Mouse (Mus musculus): ENCODE measurements around the gene Sox1. TPM values are rescaled to one million over a fixed set of nuclear protein-coding genes. Genes with fewer than 3 reads are reported as not detected.
A peak's percentile ranks its signal among the peaks of the same experiment; 100 is the strongest.

The Sox1 gene
- polyA plus RNA-seq, 1 experiment from 2014 or later: 1.6 TPM

DNA sequence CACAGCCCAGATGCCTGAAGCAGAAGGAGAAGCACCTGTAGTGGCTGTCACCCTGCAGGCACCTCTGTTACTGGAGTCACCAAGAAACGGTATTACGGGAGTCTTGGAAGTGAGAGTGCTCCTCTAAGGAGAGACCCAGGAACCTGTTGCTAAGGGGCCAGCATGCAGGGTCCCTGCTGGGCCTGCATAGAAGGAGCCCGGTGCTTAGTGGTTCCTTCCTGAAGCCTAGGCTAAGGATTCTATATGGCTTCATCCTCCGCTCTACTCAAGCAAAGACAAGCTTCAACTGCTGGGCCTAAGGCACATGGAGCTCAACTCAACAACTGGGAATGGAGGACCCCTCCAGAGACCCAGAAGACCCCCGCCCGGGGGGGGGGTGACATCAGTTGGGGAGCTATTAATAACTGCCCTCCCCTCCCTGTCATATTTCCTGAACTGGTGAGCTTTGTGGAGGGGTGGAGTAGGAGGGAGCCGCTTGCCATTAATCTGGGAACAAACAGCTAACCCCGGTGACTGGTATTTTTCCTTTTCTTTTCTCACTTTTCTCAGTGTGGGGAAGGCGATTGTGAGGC lies 34.6 kb downstream of the Sox1 start:
- ATAC-seq: no peak; the same call in 1 of the 2 replicates
- Histone ChIP-seq H3K27ac (ENCODE audit: low read length) (peak overlapping the region; percentile 60), H3K27me3 (ENCODE audit: control insufficient read depth, insufficient read depth, low read depth, low read length) (peaks cover 45% of the 10 kb centered on the region), H3K4me2 (ENCODE audit: low read length) (peak overlapping the region; percentile 71; the same call in 1 of the 2 replicates), H3K9me3 (replicated peaks; ENCODE audit: control insufficient read depth, low read length, poor library complexity, severe bottlenecking) (no peaks in the 10 kb centered on the region), H3K9ac (ENCODE audit: low read depth, low read length) (no peak overlapping the region), H3K4me3 (ENCODE audit: low read depth, low read length) (no peak overlapping the region), H3K36me3 (ENCODE audit: control insufficient read depth, insufficient read depth, low read length) (no peaks in the 10 kb centered on the region), H3K4me1 (ENCODE audit: control insufficient read depth, insufficient read depth, low read length) (peaks cover 31% of the 10 kb centered on the region)
- 4% methylated on average over 9 of the region's 9 CpGs for WGBS

DNA sequence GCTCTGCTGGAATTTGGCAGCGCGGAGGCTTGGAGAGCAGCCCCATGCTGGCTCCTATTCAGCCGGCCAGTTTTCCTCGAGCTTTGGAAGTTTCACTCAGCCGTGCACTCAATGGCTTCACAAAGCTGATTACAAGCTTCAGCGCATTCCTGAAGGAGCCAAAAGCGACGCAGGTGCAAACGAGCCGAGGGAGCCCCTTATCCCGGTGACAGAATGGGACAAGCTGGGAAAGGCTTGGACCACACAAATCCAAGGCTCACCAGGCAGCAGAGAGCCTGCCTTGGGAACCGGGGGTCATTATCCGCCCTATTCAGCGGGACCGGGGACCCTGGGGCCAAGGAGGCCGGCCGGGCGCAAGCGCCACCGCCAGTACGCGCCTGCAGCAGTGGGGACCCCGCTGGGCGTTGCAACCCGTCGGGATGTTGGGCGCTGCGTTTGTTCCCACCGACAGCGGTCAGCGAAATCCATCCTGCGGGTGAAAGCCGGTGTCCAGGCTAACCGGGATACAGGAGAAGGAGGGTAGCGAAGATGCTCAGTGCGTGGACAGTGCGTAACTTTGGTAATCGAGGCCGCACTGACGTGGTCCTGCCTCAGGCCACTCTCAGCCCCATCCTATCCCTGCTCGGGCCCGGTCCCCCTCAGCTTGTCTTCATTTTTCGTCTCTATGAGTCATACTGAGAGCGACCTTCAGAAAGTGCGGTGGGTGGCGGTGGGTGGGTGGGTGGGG lies 35.2 kb downstream of the Sox1 start:
- H3K9ac ChIP-seq (ENCODE audit: low read depth, low read length): peak overlapping the region; percentile 47; the same call in 1 of the 2 replicates
- H3K27me3 ChIP-seq (ENCODE audit: control insufficient read depth, insufficient read depth, low read depth, low read length): peaks cover 39% of the 10 kb centered on the region
- ATAC-seq: peak; percentile 78

GRCm38 (mm10) chr8:12430900-12431737 lies 36.0 kb downstream of the Sox1 start:
- peaks cover 31% of the 10 kb centered on the region for H3K4me1 ChIP-seq (ENCODE audit: control insufficient read depth, insufficient read depth, low read length)
- no peaks in the 10 kb centered on the region for H3K36me3 ChIP-seq (ENCODE audit: control insufficient read depth, insufficient read depth, low read length)
- H3K27me3 ChIP-seq (ENCODE audit: control insufficient read depth, insufficient read depth, low read depth, low read length): peaks cover 38% of the 10 kb centered on the region
- peak overlapping the region; percentile 76 for H3K27ac ChIP-seq (ENCODE audit: low read length)
- H3K4me3 ChIP-seq (ENCODE audit: low read depth, low read length): peak overlapping the region; percentile 37
- 2% methylated on average over 51 of the region's 51 CpGs for whole genome bisulfite sequencing
- peak overlapping the region; percentile 51 for H3K9ac ChIP-seq (ENCODE audit: low read depth, low read length)
- peak; percentile 22; the same call in 1 of the 2 replicates for ATAC-seq
- no peaks in the 10 kb centered on the region for H3K9me3 ChIP-seq (replicated peaks; ENCODE audit: control insufficient read depth, low read length, poor library complexity, severe bottlenecking)
- H3K4me2 ChIP-seq (ENCODE audit: low read length): peak overlapping the region; percentile 71

More for the DNA sequence above, 35.2 kb downstream of the Sox1 start:
- H3K4me3 ChIP-seq (ENCODE audit: low read depth, low read length): peak overlapping the region; percentile 37
- peak overlapping the region; percentile 76 for H3K27ac ChIP-seq (ENCODE audit: low read length)
- peaks cover 31% of the 10 kb centered on the region for H3K4me1 ChIP-seq (ENCODE audit: control insufficient read depth, insufficient read depth, low read length)
- no peaks in the 10 kb centered on the region for H3K36me3 ChIP-seq (ENCODE audit: control insufficient read depth, insufficient read depth, low read length)
- 2% methylated on average over 46 of the region's 46 CpGs for WGBS
- H3K9me3 ChIP-seq (replicated peaks; ENCODE audit: control insufficient read depth, low read length, poor library complexity, severe bottlenecking): no peaks in the 10 kb centered on the region
- peak overlapping the region; percentile 71 for H3K4me2 ChIP-seq (ENCODE audit: low read length)

- Histone ChIP-seq H3K27ac (ENCODE audit: low read length) (peak overlapping the region; percentile 76), H3K36me3 (ENCODE audit: control insufficient read depth, insufficient read depth, low read length) (no peaks in the 10 kb centered on the region), H3K9me3 (replicated peaks; ENCODE audit: control insufficient read depth, low read length, poor library complexity, severe bottlenecking) (no peaks in the 10 kb centered on the region), H3K4me1 (ENCODE audit: control insufficient read depth, insufficient read depth, low read length) (peaks cover 31% of the 10 kb centered on the region), H3K9ac (ENCODE audit: low read depth, low read length) (peak overlapping the region; percentile 51; the same call in 1 of the 2 replicates), H3K4me2 (ENCODE audit: low read length) (peak overlapping the region; percentile 71), H3K4me3 (ENCODE audit: low read depth, low read length) (no peak overlapping the region), H3K27me3 (ENCODE audit: control insufficient read depth, insufficient read depth, low read depth, low read length) (peaks cover 34% of the 10 kb centered on the region)
- no peak for ATAC-seq
- WGBS: 50% methylated on average over 6 of the region's 6 CpGs
Observed at GRCm38 (mm10) chr8:12431738-12432055, 36.6 kb downstream of the Sox1 start.

DNA sequence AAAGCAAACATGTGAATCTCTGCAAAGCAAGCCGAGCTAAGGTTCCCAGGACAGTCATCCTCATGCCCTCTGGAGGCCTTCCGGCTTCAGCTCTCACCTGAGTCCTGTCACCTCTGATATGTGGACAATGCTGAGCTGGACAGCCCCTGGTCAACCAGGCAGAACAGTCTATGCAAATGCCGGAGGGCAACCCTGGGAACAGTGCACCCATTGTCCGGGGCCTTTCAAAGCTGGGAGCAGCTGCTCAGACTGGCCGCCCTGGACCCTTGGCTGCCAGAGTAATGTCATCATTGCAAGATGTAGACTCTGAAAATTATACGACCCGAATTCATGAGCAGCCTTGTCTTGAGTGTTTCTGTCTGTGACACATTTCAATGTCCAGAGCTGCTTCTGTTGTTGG lies 37.5 kb downstream of the Sox1 start:
- Histone ChIP-seq H3K36me3 (ENCODE audit: control insufficient read depth, insufficient read depth, low read length) (no peaks in the 10 kb centered on the region), H3K9me3 (replicated peaks; ENCODE audit: control insufficient read depth, low read length, poor library complexity, severe bottlenecking) (no peaks in the 10 kb centered on the region), H3K4me3 (ENCODE audit: low read depth, low read length) (no peak overlapping the region), H3K27me3 (ENCODE audit: control insufficient read depth, insufficient read depth, low read depth, low read length) (peaks cover 26% of the 10 kb centered on the region), H3K4me1 (ENCODE audit: control insufficient read depth, insufficient read depth, low read length) (peaks cover 31% of the 10 kb centered on the region), H3K9ac (ENCODE audit: low read depth, low read length) (no peak overlapping the region), H3K27ac (ENCODE audit: low read length) (no peak overlapping the region), H3K4me2 (ENCODE audit: low read length) (no peak overlapping the region)
- no peak for ATAC-seq
- 21% methylated on average over 7 of the region's 7 CpGs for WGBS

- Histone ChIP-seq H3K4me2 (ENCODE audit: low read length) (no peak overlapping the region), H3K36me3 (ENCODE audit: control insufficient read depth, insufficient read depth, low read length) (no peaks in the 10 kb centered on the region), H3K4me1 (ENCODE audit: control insufficient read depth, insufficient read depth, low read length) (peaks cover 17% of the 10 kb centered on the region), H3K4me3 (ENCODE audit: low read depth, low read length) (no peak overlapping the region), H3K27me3 (ENCODE audit: control insufficient read depth, insufficient read depth, low read depth, low read length) (peaks cover 17% of the 10 kb centered on the region), H3K27ac (ENCODE audit: low read length) (no peak overlapping the region), H3K9me3 (replicated peaks; ENCODE audit: control insufficient read depth, low read length, poor library complexity, severe bottlenecking) (no peaks in the 10 kb centered on the region), H3K9ac (ENCODE audit: low read depth, low read length) (no peak overlapping the region)
- ATAC-seq: no peak
- 57% methylated on average over 3 of the region's 3 CpGs for WGBS
Observed at GRCm38 (mm10) chr8:12434771-12435170, 39.7 kb downstream of the Sox1 start.

- Histone ChIP-seq H3K4me1 (ENCODE audit: control insufficient read depth, insufficient read depth, low read length) (no peaks in the 10 kb centered on the region), H3K4me2 (ENCODE audit: low read length) (no peak overlapping the region), H3K36me3 (ENCODE audit: control insufficient read depth, insufficient read depth, low read length) (no peaks in the 10 kb centered on the region), H3K9ac (ENCODE audit: low read depth, low read length) (no peak overlapping the region), H3K27me3 (ENCODE audit: control insufficient read depth, insufficient read depth, low read depth, low read length) (0 out of 2 replicates have a peak, but pooled peaks cover 3% of the 10 kb centered on the region), H3K4me3 (ENCODE audit: low read depth, low read length) (no peak overlapping the region), H3K9me3 (replicated peaks; ENCODE audit: control insufficient read depth, low read length, poor library complexity, severe bottlenecking) (no peaks in the 10 kb centered on the region), H3K27ac (ENCODE audit: low read length) (no peak overlapping the region)
- no peak for ATAC-seq
- whole genome bisulfite sequencing: 92% methylated on average over 6 of the region's 6 CpGs
Observed at GRCm38 (mm10) chr8:12438021-12438420, 42.9 kb downstream of the Sox1 start.

GRCm38 (mm10) chr8:12439044-12439443 lies 43.9 kb downstream of the Sox1 start:
- H3K4me2 ChIP-seq (ENCODE audit: low read length): no peak overlapping the region
- no peak overlapping the region for H3K9ac ChIP-seq (ENCODE audit: low read depth, low read length)
- no peaks in the 10 kb centered on the region for H3K4me1 ChIP-seq (ENCODE audit: control insufficient read depth, insufficient read depth, low read length)
- no peaks in the 10 kb centered on the region for H3K9me3 ChIP-seq (replicated peaks; ENCODE audit: control insufficient read depth, low read length, poor library complexity, severe bottlenecking)
- 38% methylated on average over 4 of the region's 4 CpGs for WGBS
- ATAC-seq: no peak
- no peaks in the 10 kb centered on the region for H3K36me3 ChIP-seq (ENCODE audit: control insufficient read depth, insufficient read depth, low read length)
- H3K4me3 ChIP-seq (ENCODE audit: low read depth, low read length): no peak overlapping the region
- H3K27me3 ChIP-seq (ENCODE audit: control insufficient read depth, insufficient read depth, low read depth, low read length): no peaks in the 10 kb centered on the region
- no peak overlapping the region for H3K27ac ChIP-seq (ENCODE audit: low read length)

Measured in midbrain, embryonic 16.5 days (tissue).